In genomic region chr1:74460273-74460672, GRCm38 (mm10) we compare ENCODE assay signal across 8 mouse cellular contexts. TPM values are rescaled to one million over a fixed set of nuclear protein-coding genes. Genes with fewer than 3 reads are reported as not detected.
A peak's percentile ranks its signal among the peaks of the same experiment; 100 is the strongest.
DNase-seq lines count a peak whose midpoint lies in the region; ATAC-seq and TF ChIP-seq lines count a peak whose summit lies in the region.

No protein-coding gene starts in this region.

- H3K36me3 ChIP-seq in heart, embryonic 10.5 days: peaks cover 70% of the 10 kb centered on the region
- H3K36me3 ChIP-seq in kidney, postnatal 0 days (ENCODE audit: insufficient read depth, low read length): peaks cover 28% of the 10 kb centered on the region

- H3K9ac ChIP-seq in kidney, postnatal 0 days (ENCODE audit: low read depth, low read length): no peak overlapping the region

- H3K27ac ChIP-seq in heart, embryonic 10.5 days: no peak overlapping the region
- no peak overlapping the region for H3K27ac ChIP-seq in cortical plate, adult 2 months (ENCODE audit: insufficient read depth, low read length)
- no peak overlapping the region for H3K27ac ChIP-seq in kidney, postnatal 0 days

- H3K4me2 ChIP-seq in kidney, postnatal 0 days (ENCODE audit: low read length): no peak overlapping the region

- no peaks in the 10 kb centered on the region for H3K9me3 ChIP-seq in heart, embryonic 10.5 days
- no peaks in the 10 kb centered on the region for H3K9me3 ChIP-seq in kidney, postnatal 0 days (replicated peaks; ENCODE audit: low read length)

- ATAC-seq in kidney, postnatal 0 days (replicated peaks; ENCODE audit: low FRiP score, low read depth): no peak

- H3K27me3 ChIP-seq in heart, embryonic 10.5 days (ENCODE audit: insufficient read depth, poor library complexity, severe bottlenecking): no peaks in the 10 kb centered on the region
- no peaks in the 10 kb centered on the region for H3K27me3 ChIP-seq in kidney, postnatal 0 days (ENCODE audit: insufficient read depth, low read length)

- peak; percentile 30 to 65 for DNase-seq in heart, adult 18-20 months
- no peak for DNase-seq in heart, embryonic 10.5 days (ENCODE audit: low spot score)
- DNase-seq in urinary bladder, postnatal 14 days (ENCODE audit: low spot score): peak; percentile 50
- DNase-seq in urinary bladder, postnatal 25 days (ENCODE audit: low spot score): no peak
- peak; percentile 66 for DNase-seq in kidney, postnatal 0 days (ENCODE audit: low spot score)
- peak; percentile 73 for DNase-seq in lung, postnatal 36 days
- no peak for DNase-seq in ovary, postnatal 14 days (ENCODE audit: low spot score)

- no peak for TF ChIP-seq POLR2A in cortical plate, adult 2 months (IDR thresholded peaks at IDR 0.05; ENCODE audit: extremely low read depth, insufficient read depth, low read length)

- TF ChIP-seq CTCF in cortical plate, adult 2 months (IDR thresholded peaks at IDR 0.05; ENCODE audit: extremely low read depth, insufficient read depth, low read length): peak; percentile 38; the same call in 1 of the 2 replicates
- TF ChIP-seq CTCF in kidney, postnatal 0 days (IDR thresholded peaks at IDR 0.05; ENCODE audit: low read depth): peak; percentile 76

- no peaks in the 10 kb centered on the region for H3K4me1 ChIP-seq in heart, embryonic 10.5 days
- no peaks in the 10 kb centered on the region for H3K4me1 ChIP-seq in cortical plate, adult 2 months (ENCODE audit: control insufficient read depth, insufficient read depth, low read length)
- no peaks in the 10 kb centered on the region for H3K4me1 ChIP-seq in kidney, postnatal 0 days (replicated peaks; ENCODE audit: insufficient read depth, low read length)

- no peak overlapping the region for H3K4me3 ChIP-seq in heart, embryonic 10.5 days
- no peak overlapping the region for H3K4me3 ChIP-seq in cortical plate, adult 2 months (ENCODE audit: insufficient read depth, low read length)
- H3K4me3 ChIP-seq in kidney, postnatal 0 days (replicated peaks; ENCODE audit: low read depth, low read length): no peak overlapping the region

- WGBS in heart, embryonic 10.5 days: 83% methylated on average over 2 of the region's 2 CpGs
- WGBS in kidney, postnatal 0 days: 57% methylated on average over 2 of the region's 2 CpGs

RNA-seq across cellular contexts. Expression of gene Cnot9, which starts 45.6 kb away (rescaled TPM):
- total RNA-seq in heart, adult 18-20 months (2021): 10 to 100 TPM; 12.6 to 13.0 TPM
- 46.7 and 67.1 TPM in 2 replicates for polyA plus RNA-seq in heart, embryonic 10.5 days (2016; fragmentation: Nextera tagmentation; extraction: Ambion mirVana)
- 25.0 and 26.5 TPM in 2 replicates for polyA plus RNA-seq in cortical plate, adult 2 months (2012; rRNA removed)
- polyA plus RNA-seq in kidney, postnatal 0 days (2015; fragmentation: Nextera tagmentation; extraction: Ambion mirVana): 49.8 and 51.6 TPM in 2 replicates

RNA-seq across cellular contexts. Expression of gene Vil1, which starts 51.1 kb away (rescaled TPM):
- total RNA-seq in heart, adult 18-20 months (2021): 1 to 10 TPM; 1.2 to 1.5 TPM
- polyA plus RNA-seq in heart, embryonic 10.5 days (2016; fragmentation: Nextera tagmentation; extraction: Ambion mirVana): 0.94 and 1.1 TPM in 2 replicates
- polyA plus RNA-seq in cortical plate, adult 2 months (2012; rRNA removed): 0.56 and 0.66 TPM in 2 replicates
- polyA plus RNA-seq in kidney, postnatal 0 days (2015; fragmentation: Nextera tagmentation; extraction: Ambion mirVana): 17.0 and 18.0 TPM in 2 replicates

Comparison
In these comparisons a context has a peak if more than half of its experiments do, and no peak if none do; other contexts are left out.
1. DNase-seq: peak in heart, adult 18-20 months (2 of 2), urinary bladder, postnatal 14 days (single experiment), kidney, postnatal 0 days (single experiment) and lung, postnatal 36 days (single experiment); none in heart, embryonic 10.5 days (single experiment), urinary bladder, postnatal 25 days (single experiment) and ovary, postnatal 14 days (single experiment).